20 mouse cellular contexts compared by ENCODE assay signal in the genomic region with DNA sequence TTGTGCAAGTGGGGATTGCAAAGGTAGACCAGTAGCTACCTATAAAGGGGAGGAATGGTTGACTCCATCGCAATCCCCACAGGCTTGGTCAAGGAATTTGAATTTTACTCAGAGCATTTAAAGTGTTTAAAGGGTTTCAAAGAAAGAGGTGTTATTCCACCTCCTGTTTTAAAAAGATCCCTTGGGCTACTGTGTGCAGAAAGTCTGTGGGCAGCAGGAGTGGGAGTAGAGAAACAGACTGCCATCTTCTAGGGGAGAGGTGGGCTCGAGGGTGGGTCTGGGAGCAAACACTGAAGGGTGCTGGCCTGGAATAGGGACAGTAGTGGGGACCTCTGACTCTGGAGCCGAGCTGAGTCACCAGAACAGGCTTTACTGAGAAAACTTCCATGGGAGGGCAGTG. TPM values are rescaled to one million over a fixed set of nuclear protein-coding genes. Genes with fewer than 3 reads are reported as not detected.
A peak's percentile ranks its signal among the peaks of the same experiment; 100 is the strongest.
DNase-seq lines count a peak whose midpoint lies in the region; ATAC-seq and TF ChIP-seq lines count a peak whose summit lies in the region.
"Had no signal": no experiment of that assay in that cellular context is flagged by ENCODE, and none has a peak within 500 bp of the region (broad histone marks: within the 10 kb centered on the region; RNA-seq: fewer than 3 reads in every experiment).

No protein-coding gene starts in this region.

- no peak for DNase-seq in frontal cortex, postnatal 14 days (ENCODE audit: low spot score in 2 of 2)
- no peak for DNase-seq in layer of hippocampus, adult 2 months (ENCODE audit: low spot score in 2 of 2)
- DNase-seq in layer of hippocampus, postnatal 25 days (ENCODE audit: extremely low spot score in 1 of 2, low spot score in 1 of 2): no peak
- no peak for DNase-seq in left cerebral cortex, adult 2 months (ENCODE audit: extremely low spot score in 1 of 2, low spot score in 2 of 2)
- DNase-seq in left cerebral cortex, postnatal 4 days: no peak
- DNase-seq: adrenal gland, adult 2 months; adrenal gland, adult 8-10 months; adrenal gland, postnatal 10 days; adrenal gland, postnatal 14 days; adrenal gland, postnatal 25 days; adrenal gland, postnatal 36 days; B cell, adult 2 months; cerebellum, adult 11 months; cerebellum, adult 11-12 months; cerebellum, adult 18-20 months had no signal

- peak; percentile 62; the same call in 1 of the 2 replicates for ATAC-seq in frontal cortex, adult (ENCODE audit: low TSS enrichment)
- ATAC-seq: activated CD4-positive, CD25-positive, alpha-beta regulatory T cell, adult 4 months; CD4-positive, CD25-positive, alpha-beta regulatory T cell, adult 4 months; Patski had no signal

- no peak overlapping the region for H3K4me3 ChIP-seq in layer of hippocampus, adult 2 months
- H3K4me3 ChIP-seq in left cerebral cortex, adult 2 months: no peak overlapping the region

- no peak for TF ChIP-seq CTCF in layer of hippocampus, adult 2 months (conservative IDR thresholded peaks at IDR 0.05)
- TF ChIP-seq CTCF in left cerebral cortex, adult 2 months (IDR thresholded peaks at IDR 0.05): no peak

- peak overlapping the region; percentile 39; the same call in 1 of the 2 replicates for H3K27ac ChIP-seq in layer of hippocampus, adult 2 months
- H3K27ac ChIP-seq in left cerebral cortex, adult 2 months: peak overlapping the region; percentile 61

- intact Hi-C loops in left cerebral cortex, adult 2 months (cut with DNase I): loop anchor here (2.0 to 5.0 kb wide), 2 partner anchors 18 to 86 kb away; no protein-coding TSS in a partner anchor
- intact Hi-C loops in left cerebral cortex, postnatal 4 days (cut with DNase I): no loop called here

RNA-seq across cellular contexts. Expression of gene Sptbn2, which starts 22.1 kb away (rescaled TPM):
- total RNA-seq in layer of hippocampus, adult 2 months (2021): 100 to 1,000 TPM; 588 to 591 TPM
- 100 to 1,000 TPM; 615 to 659 TPM for total RNA-seq in layer of hippocampus, postnatal 25 days (2021)
- 100 to 1,000 TPM; 561 to 597 TPM for total RNA-seq in left cerebral cortex, adult 2 months (2021)
- 100 to 1,000 TPM; 319 to 320 TPM for total RNA-seq in left cerebral cortex, postnatal 4 days (2021)

RNA-seq across cellular contexts. Expression of gene Rbm4b, which starts 23.2 kb away (rescaled TPM):
- total RNA-seq in layer of hippocampus, adult 2 months (2021): 10 to 100 TPM; 16.8 to 17.9 TPM
- total RNA-seq in layer of hippocampus, postnatal 25 days (2021): 10 to 100 TPM; 18.2 to 18.8 TPM
- 10 to 100 TPM; 16.3 to 18.2 TPM for total RNA-seq in left cerebral cortex, adult 2 months (2021)
- 10 to 100 TPM; 32.5 to 35.2 TPM for total RNA-seq in left cerebral cortex, postnatal 4 days (2021)

RNA-seq across cellular contexts. Expression of gene Gm960, which starts 34.6 kb away (rescaled TPM):
- 1 to 10 TPM; 1.2 to 2.5 TPM for total RNA-seq in layer of hippocampus, adult 2 months (2021)
- 1 to 10 TPM; 1.1 to 2.5 TPM for total RNA-seq in layer of hippocampus, postnatal 25 days (2021)
- 1 to 10 TPM; 1.5 to 1.6 TPM for total RNA-seq in left cerebral cortex, adult 2 months (2021)
- 1 to 10 TPM; 3.7 to 4.5 TPM for total RNA-seq in left cerebral cortex, postnatal 4 days (2021)
- total RNA-seq: adrenal gland, adult 18-20 months; adrenal gland, postnatal 14 days; adrenal gland, postnatal 25 days had no signal
